Mouse (Mus musculus) left cerebral cortex, postnatal 10 days (tissue): ENCODE measurements at regions not wholly inside any gene's neighbourhood (a gene's known extent, or its start where the extent isn't known, plus 50 kb on each side); places are given as distances from the start of the nearest gene placed in this dataset.
A peak's percentile ranks its signal among the peaks of the same experiment; 100 is the strongest.
"Not testable (repeated sequence)": the region's sequence is repeated elsewhere in the genome, so short reads cannot be mapped to it uniquely, and the experiment has no call there.

Experiments
- DNase-seq, 2 experiments: peaks; one replicate each; pipeline ENCODE4 v3.0.0; 2021 to 2022; ENCODE audit warnings: low spot score in 2 of 2, mixed read lengths in 1 of 2; ENCODE audit errors: extremely low spot score in 1 of 2
- intact Hi-C: fragments of 180-260 bp; cut with DNase I; formaldehyde crosslinking; loops from one replicate; pipeline ENCODE4 v1.15.1; 2025

DNA sequence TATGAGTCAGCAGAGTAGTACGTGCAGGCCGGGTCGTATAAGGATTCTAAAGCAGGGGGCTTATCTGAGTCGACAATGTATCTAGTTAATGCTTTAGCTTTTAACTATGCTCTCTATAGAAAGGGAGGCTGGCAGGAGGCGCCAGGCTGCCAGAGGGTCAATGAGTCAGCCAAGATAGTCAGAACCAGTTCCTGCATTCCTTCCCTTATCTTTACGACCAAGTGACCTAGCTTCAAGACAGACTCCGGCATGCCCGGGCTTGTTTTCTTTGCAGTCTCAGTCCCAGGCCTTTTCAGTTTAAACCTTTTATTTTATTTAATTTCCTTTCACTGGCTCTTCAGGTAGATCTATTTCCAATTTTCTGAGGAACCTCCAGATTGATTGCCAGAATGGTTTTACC lies 374.0 kb upstream of the Nrxn1 start:
- intact Hi-C loops: no loop called here
- DNase-seq: no peak

DNA sequence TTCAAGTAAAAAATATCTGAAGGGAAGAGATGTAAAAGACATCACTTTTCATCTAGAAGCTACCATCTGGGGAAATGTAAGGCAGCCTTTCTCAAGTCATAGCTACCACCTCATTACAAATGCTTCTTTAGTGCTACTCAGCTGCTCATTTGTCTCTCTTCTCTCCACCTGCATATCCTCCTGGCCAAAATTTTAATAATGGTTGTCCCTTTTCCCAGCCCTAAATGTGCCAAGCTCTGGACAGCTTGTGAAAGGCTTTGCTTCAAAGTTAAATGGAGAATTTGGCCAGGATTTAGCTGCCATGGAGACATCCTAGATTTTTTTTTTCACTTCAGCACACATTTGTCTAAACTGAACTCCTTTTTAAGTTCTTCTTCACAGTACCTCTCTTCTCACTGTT lies 358.8 kb upstream of the Nrxn1 start:
- intact Hi-C loops: no loop called here
- peak in 1 of 2 experiments; percentile 74 for DNase-seq

GRCm38 (mm10) chr17:91431780-91432720 lies 339.2 kb upstream of the Nrxn1 start:
- intact Hi-C loops, DNase-seq: not testable (repeated sequence)

GRCm38 (mm10) chr17:91430351-91430750 lies 337.5 kb upstream of the Nrxn1 start:
- DNase-seq: no peak
- intact Hi-C loops: no loop called here

GRCm38 (mm10) chr17:91425120-91425519 lies 332.2 kb upstream of the Nrxn1 start:
- intact Hi-C loops: no loop called here
- DNase-seq: peak in 1 of 2 experiments; percentile 46

DNA sequence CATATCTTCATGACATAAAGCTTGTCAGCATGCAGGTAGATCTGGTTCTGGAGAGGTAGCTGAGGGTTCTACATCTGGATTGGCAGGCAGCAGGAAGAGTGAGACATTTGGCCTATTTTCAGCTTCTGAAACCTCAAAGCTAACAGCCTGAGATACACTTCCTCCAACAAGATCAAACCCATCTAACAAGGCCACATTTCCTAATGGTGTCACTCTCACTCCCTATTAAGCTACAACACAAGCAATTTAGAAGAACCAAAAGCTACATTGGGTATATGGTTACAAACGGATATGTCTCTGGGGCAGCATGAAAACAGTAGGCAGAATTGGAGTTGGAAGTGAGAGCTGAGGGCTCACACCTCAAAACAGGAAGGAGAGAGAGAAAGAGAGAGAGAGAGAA lies 325.7 kb upstream of the Nrxn1 start:
- no peak for DNase-seq
- intact Hi-C loops: no loop called here

- intact Hi-C loops: no loop called here
- DNase-seq: no peak
Observed at GRCm38 (mm10) chr17:91390969-91391764, 298.3 kb upstream of the Nrxn1 start.

GRCm38 (mm10) chr17:91389937-91390623 lies 297.2 kb upstream of the Nrxn1 start:
- intact Hi-C loops, DNase-seq: not testable (repeated sequence)

DNA sequence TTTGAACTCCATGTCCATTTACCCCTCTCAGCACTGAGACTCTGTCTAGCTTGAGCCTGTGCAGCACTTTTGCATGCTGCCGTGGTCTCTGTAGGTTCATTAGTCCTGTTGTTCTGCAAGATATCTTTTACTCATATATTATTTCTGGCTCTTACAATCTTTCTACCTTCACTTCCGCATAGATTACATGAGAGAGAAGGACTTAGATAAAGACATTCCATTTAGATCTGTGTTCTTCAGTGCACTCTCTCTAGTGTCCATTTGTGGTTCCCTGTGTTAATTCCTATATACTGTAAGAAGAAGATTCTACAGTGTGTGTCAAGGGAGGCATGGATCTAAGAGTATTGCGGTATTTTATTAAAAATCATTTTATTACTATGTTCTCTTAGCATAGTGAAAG lies 295.6 kb upstream of the Nrxn1 start:
- intact Hi-C loops: no loop called here
- DNase-seq: no peak

DNA sequence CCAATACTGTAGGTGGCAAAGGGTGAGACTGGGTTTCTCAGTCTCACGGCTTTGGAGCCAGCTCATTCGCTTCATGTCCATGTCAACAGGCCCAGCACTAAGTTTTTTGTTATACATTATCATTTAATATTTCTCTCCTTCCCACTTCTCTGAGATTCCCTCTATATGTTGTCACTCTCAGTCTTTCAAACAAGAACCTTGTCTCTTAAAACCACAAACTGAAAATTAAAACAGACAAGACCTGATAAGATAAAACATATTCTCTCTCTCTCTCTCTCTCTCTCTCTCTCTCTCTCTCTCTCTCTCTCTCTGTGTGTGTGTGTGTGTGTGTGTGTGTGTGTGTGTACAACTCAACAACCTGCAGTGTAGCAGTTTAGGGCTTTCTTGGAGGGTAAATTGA lies 295.2 kb upstream of the Nrxn1 start:
- no peak for DNase-seq
- intact Hi-C loops: no loop called here

- intact Hi-C loops: no loop called here
- no peak for DNase-seq
Observed at GRCm38 (mm10) chr17:91385949-91386348, 293.1 kb upstream of the Nrxn1 start.

DNA sequence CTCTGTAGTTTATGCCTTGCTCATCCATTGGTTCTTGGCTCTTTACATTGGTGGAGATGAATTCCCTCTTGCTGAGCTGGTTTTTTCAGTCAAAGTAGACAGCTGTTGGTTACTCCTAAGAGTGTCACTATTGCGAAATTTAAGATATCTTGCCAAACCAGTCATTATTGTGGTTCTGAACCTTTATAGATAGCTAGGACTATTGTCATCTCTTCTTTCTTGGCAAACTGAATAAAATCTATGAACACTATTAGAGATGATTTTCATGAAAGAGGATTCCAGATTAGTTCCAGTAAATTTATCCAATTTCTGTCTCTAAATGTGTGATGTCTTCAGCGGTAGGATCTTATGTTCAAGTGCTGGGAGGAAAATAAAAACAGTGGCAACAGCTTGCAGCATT lies 275.3 kb upstream of the Nrxn1 start:
- DNase-seq: no peak
- intact Hi-C loops: no loop called here

DNA sequence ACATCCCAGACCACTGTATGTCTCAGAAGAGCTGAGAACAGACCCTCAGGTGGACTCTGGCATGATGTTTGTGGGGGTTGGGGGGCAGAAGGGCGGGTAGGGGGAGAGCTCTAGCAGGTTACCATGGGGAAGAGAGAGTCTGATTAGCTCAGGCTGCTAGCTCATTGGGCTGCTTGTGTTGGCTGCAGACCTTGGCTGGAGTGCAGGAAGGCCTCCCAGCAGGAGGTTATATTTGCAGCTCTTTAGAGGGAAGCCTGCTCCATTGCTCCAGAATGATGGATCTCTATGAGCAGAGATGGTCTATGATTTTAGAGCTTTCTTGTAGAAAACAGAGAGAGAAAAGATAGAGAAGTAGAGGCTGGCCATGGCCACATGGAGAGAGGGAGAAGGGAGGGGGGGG lies 268.4 kb upstream of the Nrxn1 start:
- peak in 1 of 2 experiments; percentile 19 for DNase-seq
- intact Hi-C loops: no loop called here

GRCm38 (mm10) chr17:91352107-91352506 lies 259.2 kb upstream of the Nrxn1 start:
- DNase-seq: no peak
- intact Hi-C loops: no loop called here

DNA sequence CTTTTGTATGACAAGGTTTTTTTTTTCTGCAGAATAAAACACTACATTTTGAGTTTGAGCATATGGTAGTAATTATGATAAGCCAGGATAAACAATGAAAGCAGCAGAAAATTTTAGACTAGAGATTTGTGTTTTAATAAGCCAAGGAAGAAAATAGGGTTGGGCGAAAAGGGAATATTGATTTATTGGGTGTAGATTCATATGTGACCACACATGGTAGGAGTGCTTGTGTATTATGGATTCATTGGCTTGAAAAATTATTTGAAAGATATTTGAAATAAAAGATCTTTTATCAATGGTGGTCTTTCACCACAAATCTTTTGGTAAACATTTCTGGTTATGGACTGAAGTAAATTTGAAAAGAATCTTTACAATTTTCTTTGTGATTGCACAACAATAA lies 244.0 kb upstream of the Nrxn1 start:
- DNase-seq: no peak
- intact Hi-C loops: no loop called here

GRCm38 (mm10) chr17:91333790-91334189 lies 240.9 kb upstream of the Nrxn1 start:
- no peak for DNase-seq
- intact Hi-C loops: no loop called here

DNA sequence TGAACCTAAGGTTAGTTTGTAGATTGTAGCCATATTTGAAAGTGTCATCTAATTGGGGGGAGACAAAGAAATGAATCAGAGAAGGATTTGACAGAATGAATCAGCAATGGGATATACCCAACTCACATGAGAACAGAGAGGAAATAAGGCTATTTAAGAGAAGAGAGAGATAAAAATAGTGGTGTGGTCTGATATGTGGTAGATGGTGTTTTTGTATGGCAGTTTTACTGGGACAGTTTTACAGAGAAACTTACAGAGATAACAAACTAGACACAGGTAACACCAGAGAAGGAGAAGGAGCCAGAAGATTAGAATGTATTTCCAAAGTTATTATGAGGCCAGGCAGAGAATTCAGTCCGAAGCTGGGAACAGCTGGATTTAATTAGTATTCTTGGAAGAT lies 240.3 kb upstream of the Nrxn1 start:
- no peak for DNase-seq
- intact Hi-C loops: no loop called here

GRCm38 (mm10) chr17:91324377-91324776 lies 231.5 kb upstream of the Nrxn1 start:
- intact Hi-C loops: no loop called here
- DNase-seq: no peak

DNA sequence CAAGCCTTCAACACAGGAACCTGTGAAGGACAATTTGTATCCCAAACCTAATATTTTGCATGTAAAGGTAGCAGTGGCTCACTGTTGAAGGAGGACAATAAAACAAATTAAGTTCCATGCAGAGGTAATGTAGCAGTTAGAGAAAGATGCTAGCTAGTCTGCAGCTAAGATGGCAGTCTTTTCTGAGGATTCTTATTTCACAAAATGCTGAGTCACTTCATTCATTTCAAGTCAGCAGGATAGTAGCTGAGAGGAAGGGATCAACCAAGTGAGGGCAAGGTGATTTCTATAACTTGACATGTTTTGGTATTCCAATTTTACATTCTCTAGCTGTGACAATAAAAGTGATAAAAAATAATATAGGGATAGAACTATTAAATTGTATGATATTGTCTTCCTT lies 194.0 kb upstream of the Nrxn1 start:
- intact Hi-C loops: no loop called here
- DNase-seq: no peak
